Mouse (Mus musculus): ENCODE measurements at regions not wholly inside any gene's neighbourhood (a gene's known extent, or its start where the extent isn't known, plus 50 kb on each side); places are given as distances from the start of the nearest gene placed in this dataset.

GRCm38 (mm10) chr8:34756916-34757315 is 645.4 kb upstream of the Gm10131 start:
- H3K4me1 ChIP-seq (replicated peaks; ENCODE audit: control insufficient read depth, insufficient read depth), result no peaks in the 10 kb centered on the region
- H3K4me2 ChIP-seq (replicated peaks; ENCODE audit: low read depth), result no peak overlapping the region
- no peaks in the 10 kb centered on the region for H3K36me3 ChIP-seq (ENCODE audit: control insufficient read depth, insufficient read depth, low read length)
- DNase-seq (ENCODE audit: low spot score) (no peak), ATAC-seq (ENCODE audit: low FRiP score, low TSS enrichment) (no peak)
- TF ChIP-seq CTCF (IDR thresholded peaks at IDR 0.05; ENCODE audit: low read depth) (no peak), EP300 (optimal IDR thresholded peaks at IDR 0.05) (no peak)
- WGBS, result 94% methylated on average over 2 of the region's 2 CpGs
- no peak overlapping the region for H3K27ac ChIP-seq (replicated peaks)
- no peak overlapping the region for H3K4me3 ChIP-seq (ENCODE audit: low read depth, low read length)
- H3K9me3 ChIP-seq (ENCODE audit: control insufficient read depth, low read length), result no peaks in the 10 kb centered on the region
- H3K9ac ChIP-seq (ENCODE audit: low read length), result no peak overlapping the region
- no peaks in the 10 kb centered on the region for H3K27me3 ChIP-seq (ENCODE audit: control insufficient read depth, insufficient read depth, low read length)

- no peak overlapping the region for H3K4me2 ChIP-seq (replicated peaks; ENCODE audit: low read depth)
- no peaks in the 10 kb centered on the region for H3K9me3 ChIP-seq (ENCODE audit: control insufficient read depth, low read length)
- no peaks in the 10 kb centered on the region for H3K27me3 ChIP-seq (ENCODE audit: control insufficient read depth, insufficient read depth, low read length)
- ATAC-seq (ENCODE audit: low FRiP score, low TSS enrichment) (no peak), DNase-seq (ENCODE audit: low spot score) (no peak)
- H3K4me1 ChIP-seq (replicated peaks; ENCODE audit: control insufficient read depth, insufficient read depth), result no peaks in the 10 kb centered on the region
- H3K27ac ChIP-seq (replicated peaks), result no peak overlapping the region
- TF ChIP-seq CTCF (IDR thresholded peaks at IDR 0.05; ENCODE audit: low read depth), result no peak
- no peak for TF ChIP-seq EP300 (optimal IDR thresholded peaks at IDR 0.05)
- no peaks in the 10 kb centered on the region for H3K36me3 ChIP-seq (ENCODE audit: control insufficient read depth, insufficient read depth, low read length)
- H3K9ac ChIP-seq (ENCODE audit: low read length), result no peak overlapping the region
- H3K4me3 ChIP-seq (ENCODE audit: low read depth, low read length), result no peak overlapping the region
- 92% methylated on average over 4 of the region's 4 CpGs for WGBS
Observed at GRCm38 (mm10) chr8:34756171-34756570, 644.6 kb upstream of the Gm10131 start.

GRCm38 (mm10) chr8:34755480-34755879 is 643.9 kb upstream of the Gm10131 start:
- Histone ChIP-seq H3K27me3 (ENCODE audit: control insufficient read depth, insufficient read depth, low read length) (no peaks in the 10 kb centered on the region), H3K4me1 (replicated peaks; ENCODE audit: control insufficient read depth, insufficient read depth) (no peaks in the 10 kb centered on the region), H3K4me2 (replicated peaks; ENCODE audit: low read depth) (no peak overlapping the region), H3K4me3 (ENCODE audit: low read depth, low read length) (no peak overlapping the region), H3K9ac (ENCODE audit: low read length) (no peak overlapping the region), H3K36me3 (ENCODE audit: control insufficient read depth, insufficient read depth, low read length) (no peaks in the 10 kb centered on the region), H3K27ac (replicated peaks) (no peak overlapping the region), H3K9me3 (ENCODE audit: control insufficient read depth, low read length) (no peaks in the 10 kb centered on the region)
- 86% methylated on average over 4 of the region's 4 CpGs for WGBS
- ATAC-seq (ENCODE audit: low FRiP score, low TSS enrichment) (no peak), DNase-seq (ENCODE audit: low spot score) (no peak)
- TF ChIP-seq EP300 (optimal IDR thresholded peaks at IDR 0.05) (no peak), CTCF (IDR thresholded peaks at IDR 0.05; ENCODE audit: low read depth) (no peak)

- H3K27me3 ChIP-seq (ENCODE audit: control insufficient read depth, insufficient read depth, low read length), result no peaks in the 10 kb centered on the region
- no peaks in the 10 kb centered on the region for H3K4me1 ChIP-seq (replicated peaks; ENCODE audit: control insufficient read depth, insufficient read depth)
- DNase-seq (ENCODE audit: low spot score) (no peak), ATAC-seq (ENCODE audit: low FRiP score, low TSS enrichment) (no peak)
- H3K27ac ChIP-seq (replicated peaks), result no peak overlapping the region
- no peaks in the 10 kb centered on the region for H3K9me3 ChIP-seq (ENCODE audit: control insufficient read depth, low read length)
- no peak overlapping the region for H3K4me3 ChIP-seq (ENCODE audit: low read depth, low read length)
- WGBS, result 39% methylated on average over 10 of the region's 10 CpGs
- no peak overlapping the region for H3K4me2 ChIP-seq (replicated peaks; ENCODE audit: low read depth)
- TF ChIP-seq EP300 (optimal IDR thresholded peaks at IDR 0.05) (no peak), CTCF (IDR thresholded peaks at IDR 0.05; ENCODE audit: low read depth) (no peak)
- H3K9ac ChIP-seq (ENCODE audit: low read length), result no peak overlapping the region
- H3K36me3 ChIP-seq (ENCODE audit: control insufficient read depth, insufficient read depth, low read length), result no peaks in the 10 kb centered on the region
Observed at GRCm38 (mm10) chr8:34753046-34753445, 641.5 kb upstream of the Gm10131 start.

- Histone ChIP-seq H3K4me1 (replicated peaks; ENCODE audit: control insufficient read depth, insufficient read depth) (no peaks in the 10 kb centered on the region), H3K4me3 (ENCODE audit: low read depth, low read length) (no peak overlapping the region), H3K36me3 (ENCODE audit: control insufficient read depth, insufficient read depth, low read length) (no peaks in the 10 kb centered on the region), H3K9me3 (ENCODE audit: control insufficient read depth, low read length) (no peaks in the 10 kb centered on the region), H3K27ac (replicated peaks) (no peak overlapping the region), H3K27me3 (ENCODE audit: control insufficient read depth, insufficient read depth, low read length) (no peaks in the 10 kb centered on the region), H3K9ac (ENCODE audit: low read length) (no peak overlapping the region), H3K4me2 (replicated peaks; ENCODE audit: low read depth) (no peak overlapping the region)
- ATAC-seq (ENCODE audit: low FRiP score, low TSS enrichment) (no peak), DNase-seq (ENCODE audit: low spot score) (no peak)
- 88% methylated on average over 8 of the region's 8 CpGs for WGBS
- no peak for TF ChIP-seq EP300 (optimal IDR thresholded peaks at IDR 0.05)
- TF ChIP-seq CTCF (IDR thresholded peaks at IDR 0.05; ENCODE audit: low read depth), result no peak
Observed at GRCm38 (mm10) chr8:34748521-34748920, 637.0 kb upstream of the Gm10131 start.

GRCm38 (mm10) chr8:34745706-34746105 is 634.2 kb upstream of the Gm10131 start:
- Histone ChIP-seq H3K9me3 (ENCODE audit: control insufficient read depth, low read length) (no peaks in the 10 kb centered on the region), H3K9ac (ENCODE audit: low read length) (no peak overlapping the region), H3K4me3 (ENCODE audit: low read depth, low read length) (no peak overlapping the region), H3K27me3 (ENCODE audit: control insufficient read depth, insufficient read depth, low read length) (no peaks in the 10 kb centered on the region), H3K4me1 (replicated peaks; ENCODE audit: control insufficient read depth, insufficient read depth) (no peaks in the 10 kb centered on the region), H3K36me3 (ENCODE audit: control insufficient read depth, insufficient read depth, low read length) (no peaks in the 10 kb centered on the region), H3K4me2 (replicated peaks; ENCODE audit: low read depth) (no peak overlapping the region), H3K27ac (replicated peaks) (no peak overlapping the region)
- ATAC-seq (ENCODE audit: low FRiP score, low TSS enrichment) (no peak), DNase-seq (ENCODE audit: low spot score) (no peak)
- no peak for TF ChIP-seq CTCF (IDR thresholded peaks at IDR 0.05; ENCODE audit: low read depth)
- TF ChIP-seq EP300 (optimal IDR thresholded peaks at IDR 0.05), result no peak
- WGBS, result 87% methylated on average over 7 of the region's 7 CpGs

Data from stomach, postnatal 0 days (tissue).